Mouse (Mus musculus) cerebellum, postnatal 4 days (tissue): ENCODE measurements around the gene Sgo2b.
"Not testable (repeated sequence)": the region's sequence is repeated elsewhere in the genome, so short reads cannot be mapped to it uniquely, and the experiment has no call there.

ENCODE experiments used
- DNase-seq, 2 experiments: peaks; one replicate each; pipeline ENCODE4 v3.0.0; 2022; ENCODE audit warnings: low spot score in 2 of 2, mixed read lengths in 1 of 2

Gene Sgo2b

DNA sequence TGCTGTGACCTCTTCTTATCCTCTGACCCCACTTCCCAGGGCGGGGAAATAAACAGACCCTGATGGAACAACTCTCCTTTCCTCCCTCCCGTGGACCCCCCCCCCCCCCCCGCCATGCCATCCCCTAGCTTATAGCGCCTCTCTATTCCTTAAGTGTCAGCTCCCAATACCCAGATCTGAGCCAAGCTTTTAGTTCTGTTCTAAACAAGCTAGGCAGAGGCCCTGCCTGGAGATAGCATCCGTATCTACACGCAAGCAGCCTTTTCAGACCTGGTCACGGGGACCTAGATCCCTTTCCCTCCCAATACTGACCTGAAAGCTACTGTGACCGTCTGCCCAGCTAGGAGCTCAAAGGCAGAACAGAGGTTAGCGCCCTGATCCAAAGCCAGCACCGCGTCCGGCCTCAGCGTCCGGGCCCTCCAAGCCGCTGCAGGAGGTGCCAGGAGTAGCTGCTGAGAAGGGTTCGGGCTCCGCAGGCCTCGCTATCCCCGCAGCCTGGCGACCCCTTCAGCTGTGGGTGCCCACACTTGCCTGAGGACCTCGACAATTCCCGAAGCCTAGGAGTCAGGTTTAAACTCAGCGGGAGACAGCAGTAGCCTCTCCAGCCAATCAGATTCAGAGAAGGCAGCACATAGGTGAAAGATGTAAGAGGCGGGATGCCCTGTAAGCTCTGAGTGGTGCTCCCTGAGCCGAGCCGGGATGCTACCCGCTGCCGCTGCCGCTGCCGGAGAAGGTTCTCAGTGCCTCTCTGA, at the start of gene Sgo2b:
Gene Sgo2b (minus strand): TSS at position 623 of the 752 bp plus-strand sequence.
- DNase-seq, result no peak

- not testable (repeated sequence) for DNase-seq
Observed at GRCm38 (mm10) chr8:63970612-63971391, 18.8 kb upstream of the Sgo2b start.

- DNase-seq, result no peak
Observed at GRCm38 (mm10) chr8:63961032-63961785, 9.2 kb upstream of the Sgo2b start.

DNA sequence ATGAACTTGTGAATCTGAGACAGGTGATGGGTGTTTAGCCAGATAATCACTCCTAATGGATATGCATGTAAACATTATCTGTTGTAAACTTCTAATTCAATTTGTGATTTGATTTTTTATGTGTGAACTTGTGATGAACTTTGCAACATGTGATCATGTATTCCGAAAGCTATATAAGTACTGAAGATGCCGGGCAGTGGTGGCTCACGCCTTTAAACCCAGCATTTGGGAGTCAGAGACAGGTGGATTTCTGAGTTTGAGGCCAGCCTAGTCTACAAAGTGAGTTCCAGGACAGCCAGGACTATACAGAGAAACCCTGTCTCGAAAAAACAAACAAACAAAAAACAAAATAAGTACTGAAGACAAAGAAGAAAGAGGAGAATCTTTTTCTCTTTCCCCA, 1.8 kb upstream of the Sgo2b start:
- not testable (repeated sequence) for DNase-seq

GRCm38 (mm10) chr8:63933171-63933570, 18.9 kb downstream of the Sgo2b start:
- DNase-seq, result no peak

GRCm38 (mm10) chr8:63929301-63930097, 22.5 kb downstream of the Sgo2b start:
- DNase-seq, result no peak

GRCm38 (mm10) chr8:63921257-63921960, 30.6 kb downstream of the Sgo2b start:
- DNase-seq, result no peak

DNA sequence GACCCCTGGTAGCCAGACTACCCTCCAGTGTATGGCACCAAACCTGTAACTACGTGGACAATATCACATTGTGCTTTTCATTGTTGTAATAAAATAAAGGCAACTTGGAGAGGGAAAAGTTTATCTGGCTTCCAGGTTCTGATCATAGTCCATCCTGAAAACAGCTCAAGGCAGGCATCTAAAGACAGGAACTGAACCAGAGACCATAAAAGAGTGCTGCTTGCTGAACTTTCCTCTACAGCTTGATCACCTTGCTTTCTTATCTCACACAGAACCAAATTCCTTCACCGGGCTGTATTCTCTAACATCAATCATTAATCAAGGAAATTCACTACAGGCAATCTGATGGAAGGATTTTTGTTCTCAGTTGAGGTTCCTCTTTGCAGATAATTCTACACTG, 57.0 kb downstream of the Sgo2b start:
- no peak for DNase-seq

GRCm38 (mm10) chr8:63878353-63878752, 73.7 kb downstream of the Sgo2b start:
- DNase-seq, result no peak

DNA sequence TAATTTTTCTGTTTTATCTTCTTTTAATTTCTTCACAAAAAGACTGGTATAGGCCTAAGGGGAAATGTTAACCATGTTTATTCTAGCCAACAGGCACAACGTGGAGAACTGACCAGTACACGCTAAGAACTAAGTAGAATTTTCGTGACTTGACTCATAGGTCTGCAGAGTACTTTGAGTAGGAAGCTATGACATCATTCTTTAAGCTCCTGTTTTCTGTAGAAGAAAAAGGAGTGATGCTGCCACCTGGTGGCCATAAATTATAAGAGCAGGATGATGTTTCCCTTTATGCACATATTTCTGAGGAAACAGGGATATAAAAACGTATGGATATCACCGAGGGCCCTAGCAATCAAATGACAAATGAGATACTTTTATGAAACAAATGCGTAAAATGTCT, 74.7 kb downstream of the Sgo2b start:
- peak; percentile 31 to 80 for DNase-seq

DNA sequence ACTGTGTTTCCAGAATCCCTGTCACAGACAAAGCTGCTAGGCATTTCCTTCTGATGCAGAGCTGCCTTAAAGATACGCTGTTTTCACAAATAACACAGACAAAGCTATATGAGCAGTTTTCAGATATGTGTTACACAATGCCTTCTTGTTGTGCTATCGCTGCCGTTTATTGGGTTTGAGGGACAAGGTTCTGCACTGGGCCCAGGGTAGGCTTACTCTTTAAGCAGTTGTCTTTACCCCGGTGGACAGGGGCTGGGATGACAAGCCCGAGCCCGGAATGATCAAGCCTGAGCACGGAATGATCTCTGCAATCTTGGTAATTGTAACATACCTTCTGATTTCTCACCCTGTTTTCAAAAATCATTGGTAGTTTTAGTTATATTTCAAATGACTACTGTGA, 75.1 kb downstream of the Sgo2b start:
- DNase-seq, result no peak
